Mouse (Mus musculus) inflammation-experienced regulatory T-cells (primary cell): ENCODE data around the gene Gm3476. TPM values are rescaled to one million over a fixed set of nuclear protein-coding genes. Genes with fewer than 3 reads are reported as not detected.

ENCODE experiments used
- polyA plus RNA-seq, 2 experiments: library from polyadenylated mRNA; unstranded; fragments of 100-300 nt; shearing (Covaris generic); gene quantifications; one replicate each; pipeline ENCODE4 v1.2.1; 2017

Gm3476 gene
- under 1 TPM; 0.20 to 0.42 TPM for polyA plus RNA-seq

GRCm38 (mm10) chr14:6125707-6126106, at the start of gene Gm3476:
Gm3476 (minus strand) TSS chr14:6125807.

GRCm38 (mm10) chr14:6108272-6108925, 17.2 kb downstream of the Gm3476 start, which contains the start of gene Gm3468:
Gm3468 (minus strand) TSS chr14:6108665.

GRCm38 (mm10) chr14:6093842-6094241, 31.8 kb downstream of the Gm3476 start, which contains the start of gene Gm8206:
Gm8206 (minus strand) TSS chr14:6093942.

DNA sequence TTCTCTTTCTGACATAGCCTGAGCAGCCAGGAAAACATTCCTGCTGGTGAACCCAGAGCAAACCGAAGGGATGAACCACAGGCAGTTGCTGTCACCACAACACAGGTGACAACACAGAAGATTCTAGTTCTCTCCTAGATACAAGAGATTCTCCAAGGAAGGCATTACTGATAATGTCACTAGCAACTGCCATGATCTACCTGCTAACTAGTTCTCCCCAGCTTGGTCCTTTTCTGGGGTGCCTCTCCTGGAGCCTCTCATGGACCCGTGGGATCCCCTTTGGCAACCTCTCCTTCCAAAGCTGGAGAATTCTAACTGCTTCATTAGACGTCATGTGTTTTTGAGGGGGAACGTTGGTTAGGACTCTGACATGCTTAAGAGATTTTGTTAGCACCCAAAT, 67.4 kb downstream of the Gm3476 start, which contains the start of gene Gm6337:
Gm6337 (minus strand) TSS at position 101 of the 400 bp plus-strand sequence.

Other genes with a start within 250 kb of the Gm3476 start
- gene Gm8237, start 245.4 kb downstream of the Gm3476 start, polyA plus RNA-seq = 1 to 10 TPM in 1 of 2 experiments, under 1 TPM in 1; 0.97 to 2.0 TPM
- gene Gm3248, start 164.1 kb downstream of the Gm3476 start, polyA plus RNA-seq = 1 to 10 TPM in 1 of 2 experiments, under 1 TPM in 1; 0.22 to 4.5 TPM
- gene Gm3453, start 146.7 kb downstream of the Gm3476 start, polyA plus RNA-seq = not detected
- 1 to 10 TPM in 1 of 2 experiments, not detected in 1; 1.5 TPM for gene Gm6337, start 67.5 kb downstream of the Gm3476 start, polyA plus RNA-seq
- gene Gm8206, start 31.9 kb downstream of the Gm3476 start, polyA plus RNA-seq = 1 to 10 TPM; 1.4 to 4.4 TPM
- gene Gm3468, start 17.1 kb downstream of the Gm3476 start, polyA plus RNA-seq = 10 to 100 TPM in 1 of 2 experiments, 1 to 10 TPM in 1; 5.4 to 10.9 TPM
- not detected for gene Gm21560, start 93.5 kb upstream of the Gm3476 start, polyA plus RNA-seq
- gene Gm3411, start 161.4 kb upstream of the Gm3476 start, polyA plus RNA-seq = 1 to 10 TPM; 2.8 to 8.1 TPM
- 1 to 10 TPM in 1 of 2 experiments, not detected in 1; 1.0 TPM for gene Gm21103, start 179.0 kb upstream of the Gm3476 start, polyA plus RNA-seq
- gene Gm3618, start 217.9 kb upstream of the Gm3476 start, polyA plus RNA-seq = not detected